Mouse (Mus musculus) heart, adult 11 months (tissue): ENCODE measurements around the gene Serhl.

ENCODE experiments used
- DNase-seq: peaks from one replicate; pipeline ENCODE4 v3.0.0; 2022

Serhl gene

GRCm38 (mm10) chr15:83129530-83130231, 40.4 kb downstream of the Serhl start:
- DNase-seq, result no peak

- no peak for DNase-seq
Measured at GRCm38 (mm10) chr15:83134671-83135070, 45.4 kb downstream of the Serhl start.

DNA sequence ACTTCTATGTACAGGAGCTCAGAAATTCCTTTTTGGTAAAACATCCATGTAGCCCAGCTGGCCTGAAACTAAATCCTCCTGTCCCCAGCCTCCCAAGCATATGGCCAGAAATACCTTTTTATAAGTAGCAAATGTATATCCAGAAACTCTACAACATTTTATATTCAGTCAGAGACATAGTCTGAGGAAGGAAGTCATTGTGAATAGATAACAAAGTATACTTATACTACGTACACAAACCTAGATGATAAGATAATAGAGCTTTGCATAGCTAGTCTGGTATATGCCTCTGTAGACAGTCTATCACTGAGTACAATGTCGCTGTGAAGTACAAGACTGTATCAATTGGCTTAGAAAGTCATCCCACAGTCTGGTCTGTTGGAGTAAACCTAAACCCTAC, 46.3 kb downstream of the Serhl start:
- DNase-seq, result no peak

GRCm38 (mm10) chr15:83142861-83143260, 53.6 kb downstream of the Serhl start:
- no peak for DNase-seq

DNA sequence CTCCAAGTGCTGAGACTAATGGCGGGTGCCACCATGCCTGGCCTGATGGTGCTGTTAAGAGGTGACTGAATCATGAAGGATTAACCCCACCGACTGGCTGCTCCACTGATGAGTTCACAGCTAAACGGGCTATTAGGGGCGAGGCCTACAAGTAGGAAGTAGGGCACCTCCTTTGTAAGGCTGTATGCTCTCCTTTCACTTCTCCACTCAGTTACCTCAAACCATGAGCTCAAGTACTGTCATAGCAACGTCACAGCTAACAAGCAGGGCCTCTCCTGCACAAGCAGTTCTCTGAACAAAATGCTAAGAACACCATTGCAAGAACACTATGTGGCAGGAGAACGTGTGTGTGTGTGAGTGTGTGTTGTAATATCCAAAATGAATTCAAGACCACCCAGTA, 56.2 kb downstream of the Serhl start:
- DNase-seq, result no peak

DNA sequence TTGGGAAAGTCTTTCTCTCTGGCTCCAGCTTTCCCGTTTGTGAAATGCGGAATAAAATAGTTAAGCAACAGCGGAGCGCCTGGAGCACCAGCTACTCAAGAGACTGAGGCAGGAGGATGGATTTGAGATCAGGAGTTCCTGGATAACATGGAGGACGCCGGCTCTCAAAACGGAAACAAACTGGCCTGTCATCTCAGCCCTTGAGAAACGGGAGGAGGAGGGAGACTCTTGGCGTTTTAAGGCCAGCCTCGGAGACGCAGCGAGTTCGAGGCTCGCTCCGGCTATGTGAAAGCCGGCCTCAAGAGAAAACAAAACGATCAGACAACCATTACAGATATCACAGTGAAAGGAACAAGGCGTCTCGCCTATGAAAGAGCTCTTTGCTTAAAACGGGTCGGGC, 59.1 kb downstream of the Serhl start:
- DNase-seq, result no peak

GRCm38 (mm10) chr15:83148801-83149195, 59.5 kb downstream of the Serhl start:
- DNase-seq, result no peak

DNA sequence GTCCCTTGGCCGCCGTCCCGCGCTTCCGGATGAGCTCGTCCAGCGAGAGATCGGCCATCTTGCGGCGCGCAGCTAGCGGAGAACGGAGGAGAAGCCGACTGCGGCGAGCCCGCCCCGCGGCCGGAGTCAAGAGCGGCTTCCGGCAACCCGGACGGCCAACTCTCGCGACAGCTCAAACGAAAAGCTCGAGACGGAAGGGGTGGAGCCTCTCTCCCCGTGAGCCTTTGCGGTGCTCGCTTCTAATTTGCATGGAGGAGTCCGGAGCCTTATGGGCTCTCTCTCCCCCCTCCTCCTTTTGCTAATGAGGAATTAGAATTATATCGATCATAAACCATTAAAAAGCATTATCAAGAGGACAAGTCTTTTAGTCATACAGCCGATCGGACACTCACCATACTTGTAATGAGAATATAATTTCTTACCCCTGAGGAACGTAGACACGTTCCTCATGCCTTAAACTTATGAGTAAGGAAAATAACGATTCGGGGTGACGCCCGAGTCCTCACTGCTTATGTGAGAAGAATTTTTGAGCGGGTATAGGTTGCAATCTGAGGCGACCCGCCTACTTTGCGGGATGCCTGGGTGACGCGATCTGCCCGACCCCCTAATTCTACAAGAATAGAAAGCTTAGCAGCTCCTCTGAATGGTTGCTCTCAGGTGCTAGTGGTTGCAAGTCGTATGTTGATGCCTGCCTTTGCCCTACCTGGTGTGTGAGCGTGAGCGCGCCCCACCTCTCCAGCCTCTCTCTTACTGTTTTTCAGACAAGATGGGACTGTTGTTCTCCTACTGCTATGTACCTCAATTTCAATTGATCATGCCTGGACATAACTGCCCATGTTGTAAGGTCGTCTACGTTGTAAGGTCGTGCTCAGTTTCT, 60.1 kb downstream of the Serhl start, which contains the start of gene Poldip3:
TSS of gene Poldip3 (minus strand) at position 189 of the 877 bp plus-strand sequence.
- peak; percentile 100 for DNase-seq

GRCm38 (mm10) chr15:83150073-83150442, 60.8 kb downstream of the Serhl start:
- DNase-seq, result no peak

GRCm38 (mm10) chr15:83150694-83151093, 61.4 kb downstream of the Serhl start:
- DNase-seq, result no peak

- peak; percentile 92 for DNase-seq
Measured at GRCm38 (mm10) chr15:83154309-83154708, 65.0 kb downstream of the Serhl start.

DNA sequence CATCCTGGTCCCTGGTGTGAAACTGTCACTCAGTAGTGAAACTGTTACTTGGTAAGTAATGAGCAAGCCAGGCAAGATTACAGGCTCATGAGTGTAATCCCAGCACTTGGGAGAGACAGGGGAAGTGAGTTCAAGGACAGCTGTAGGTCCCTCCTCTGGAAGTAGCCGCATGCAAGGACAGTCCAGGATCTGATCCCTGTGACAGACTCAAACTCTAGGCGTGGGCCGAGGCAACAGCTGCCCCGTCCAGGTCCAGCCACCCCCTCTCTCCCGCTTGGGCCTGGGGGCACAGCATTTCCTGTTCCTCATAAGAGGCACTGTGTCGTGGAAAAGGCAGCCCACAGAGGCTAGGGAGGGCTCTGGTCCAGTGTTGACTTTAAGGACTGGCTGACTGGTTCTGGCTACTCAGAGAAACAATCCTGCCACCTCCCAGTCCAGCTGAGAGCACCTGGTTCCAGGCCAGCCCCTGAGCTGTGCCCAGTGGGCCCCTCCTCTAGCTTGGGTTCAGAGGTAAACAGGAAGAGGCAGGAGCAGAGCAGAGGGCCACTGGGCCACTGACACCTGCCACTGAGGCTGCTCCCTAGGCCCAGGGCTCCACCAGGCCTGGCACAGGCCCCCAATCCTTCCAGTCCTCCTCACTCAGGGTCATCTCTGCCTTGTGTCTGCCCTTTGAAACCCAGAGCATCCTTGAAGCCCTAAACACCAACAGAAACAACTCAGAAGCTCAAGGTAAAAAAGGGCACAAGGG, 66.5 kb downstream of the Serhl start:
- DNase-seq, result no peak

DNA sequence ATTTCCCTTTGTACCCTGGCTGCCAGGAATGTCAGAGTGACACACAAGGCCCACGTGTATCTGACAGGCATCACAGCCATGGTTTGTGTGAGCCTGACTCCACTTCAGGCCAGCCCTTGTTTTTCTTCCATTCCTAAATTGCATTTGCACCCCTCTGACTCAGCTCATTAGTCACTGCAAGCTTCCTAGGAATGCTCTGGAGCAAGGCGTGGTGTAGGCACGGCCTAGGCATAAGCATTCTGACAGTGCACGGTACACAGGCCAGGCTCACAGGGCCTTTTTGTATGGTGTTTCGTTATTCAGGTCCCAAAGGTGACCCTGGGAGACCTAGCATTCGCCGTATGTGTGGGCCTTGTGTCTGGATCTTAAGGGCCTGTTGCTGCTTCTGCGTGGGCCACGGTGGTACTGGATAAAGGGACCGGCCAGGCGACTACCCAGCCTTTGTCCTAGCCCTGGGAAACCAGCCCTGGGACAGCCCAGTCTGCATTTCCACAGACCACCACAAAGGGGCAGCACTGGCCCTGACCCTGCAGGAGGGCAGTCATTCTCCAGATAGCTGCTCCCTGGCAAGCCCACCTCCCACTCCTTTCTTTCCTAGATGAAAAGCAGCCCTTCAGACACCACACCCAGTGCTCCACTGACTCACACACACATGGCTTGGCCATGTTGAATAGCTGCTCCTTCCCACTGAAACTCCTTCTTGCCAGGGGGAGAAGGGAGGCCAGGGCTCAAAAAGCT, 67.8 kb downstream of the Serhl start:
- peak; percentile 97 for DNase-seq

- DNase-seq, result peak; percentile 93
Measured at GRCm38 (mm10) chr15:83157667-83158064, 68.4 kb downstream of the Serhl start.

GRCm38 (mm10) chr15:83158587-83159160, 69.4 kb downstream of the Serhl start:
- DNase-seq, result no peak

GRCm38 (mm10) chr15:83159823-83160222, 70.5 kb downstream of the Serhl start:
- peak; percentile 96 for DNase-seq

GRCm38 (mm10) chr15:83160561-83160960, 71.3 kb downstream of the Serhl start:
- peak; percentile 92 for DNase-seq

GRCm38 (mm10) chr15:83161062-83161748, 71.9 kb downstream of the Serhl start:
- DNase-seq, result peak; percentile 96

DNA sequence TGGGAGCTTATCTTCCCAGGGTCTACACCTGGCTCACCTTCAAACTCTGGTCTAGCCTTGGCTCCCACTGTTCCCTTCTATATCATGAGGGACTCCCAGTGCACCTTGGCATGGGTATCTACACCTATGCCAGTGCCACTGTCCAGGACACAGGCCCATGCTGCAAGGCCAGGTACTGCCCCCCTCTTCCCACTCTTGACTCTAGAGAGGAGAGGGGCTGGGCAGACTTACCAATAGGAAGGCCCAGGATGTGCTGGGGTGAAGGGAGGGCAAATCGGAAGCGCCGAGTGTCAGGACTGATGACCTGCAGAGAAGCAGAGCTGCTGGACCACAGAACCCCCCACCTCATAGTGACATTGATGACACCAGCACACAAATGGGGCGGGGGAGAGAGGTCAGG, 72.7 kb downstream of the Serhl start:
- DNase-seq, result peak; percentile 92

- DNase-seq, result peak; percentile 89
Measured at GRCm38 (mm10) chr15:83162818-83163485, 73.6 kb downstream of the Serhl start.

DNA sequence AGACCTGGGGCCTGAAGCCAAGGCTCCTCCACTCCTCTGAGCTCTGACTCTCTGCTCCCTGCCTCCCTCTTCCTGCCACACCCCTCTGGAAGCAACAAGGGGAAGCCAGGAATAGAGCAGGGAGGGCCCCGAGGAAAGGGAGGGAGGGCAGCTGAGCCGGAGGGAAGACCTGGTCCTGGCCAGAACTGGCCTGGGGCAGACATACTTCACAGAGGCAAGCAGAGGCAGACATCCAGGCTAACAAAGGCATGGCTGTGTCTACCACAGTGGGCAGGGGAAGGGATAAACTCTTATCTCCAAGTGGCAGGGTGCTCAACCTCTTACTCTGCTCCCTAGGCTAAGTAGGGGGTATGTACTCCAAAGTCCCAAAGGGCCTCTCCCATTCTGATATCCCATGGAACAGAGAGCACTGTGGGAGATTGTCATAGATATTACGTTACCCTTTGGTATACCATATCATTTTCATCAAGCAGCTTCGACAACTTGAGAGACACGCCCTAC, 75.7 kb downstream of the Serhl start:
- DNase-seq, result peak; percentile 99
